Mouse (Mus musculus): ENCODE results near the gene Ddx23.

Ddx23 gene

GRCm38 (mm10) chr15:98608784-98609250 lies 53.9 kb downstream of the Ddx23 start:
- no peak for DNase-seq (ENCODE audit: low read depth, low spot score)

- DNase-seq (ENCODE audit: low read depth, low spot score): no peak
Measured at GRCm38 (mm10) chr15:98608058-98608783, 54.5 kb downstream of the Ddx23 start.

- DNase-seq (ENCODE audit: low read depth, low spot score): no peak
Measured at GRCm38 (mm10) chr15:98607557-98607956, 55.1 kb downstream of the Ddx23 start.

GRCm38 (mm10) chr15:98606739-98607138 lies 56.0 kb downstream of the Ddx23 start:
- DNase-seq (ENCODE audit: low read depth, low spot score): no peak

- DNase-seq (ENCODE audit: low read depth, low spot score): no peak
Measured at GRCm38 (mm10) chr15:98606051-98606536, 56.6 kb downstream of the Ddx23 start.

GRCm38 (mm10) chr15:98604041-98604575 lies 58.6 kb downstream of the Ddx23 start:
- DNase-seq (ENCODE audit: low read depth, low spot score): no peak

GRCm38 (mm10) chr15:98602921-98603458 lies 59.7 kb downstream of the Ddx23 start:
- no peak for DNase-seq (ENCODE audit: low read depth, low spot score)

GRCm38 (mm10) chr15:98602191-98602881 lies 60.4 kb downstream of the Ddx23 start:
- DNase-seq (ENCODE audit: low read depth, low spot score): no peak

GRCm38 (mm10) chr15:98601832-98602190 lies 60.9 kb downstream of the Ddx23 start:
- DNase-seq (ENCODE audit: low read depth, low spot score): no peak

- peak; percentile 49 for DNase-seq (ENCODE audit: low read depth, low spot score)
Measured at GRCm38 (mm10) chr15:98600036-98600709, 62.5 kb downstream of the Ddx23 start.

- DNase-seq (ENCODE audit: low read depth, low spot score): no peak
Measured at GRCm38 (mm10) chr15:98596609-98597008, 66.1 kb downstream of the Ddx23 start.

All from R1 (cell line).